Mouse (Mus musculus): ENCODE measurements around the gene Psme1. TPM values are rescaled to one million over a fixed set of nuclear protein-coding genes. Genes with fewer than 3 reads are reported as not detected.

Psme1 gene
- polyA plus RNA-seq, 1 experiment = 188 TPM

DNA sequence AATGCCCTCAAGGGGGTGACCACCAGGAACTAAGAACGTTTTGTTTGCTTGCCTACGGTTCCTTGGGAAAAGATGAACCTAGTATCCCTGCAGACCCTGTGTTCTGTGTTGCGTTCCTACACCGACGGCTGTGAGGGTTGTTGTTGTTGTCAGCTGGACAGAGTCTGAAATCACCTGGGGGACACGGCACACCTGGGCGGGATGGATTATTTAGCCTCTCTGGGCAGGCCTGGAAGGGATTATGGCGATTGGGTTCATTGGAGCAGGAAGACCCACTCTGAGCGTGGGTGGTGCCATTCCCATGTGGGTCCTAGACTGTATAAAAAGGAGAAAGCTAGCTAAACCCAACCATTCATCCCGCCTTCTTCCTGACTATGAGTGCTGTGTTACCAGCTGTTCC lies 16.1 kb upstream of the Psme1 start:
- TF ChIP-seq CTCF (IDR thresholded peaks at IDR 0.05; ENCODE audit: low read depth, low read length) (no peak), POLR2A (IDR thresholded peaks at IDR 0.05; ENCODE audit: insufficient read depth, low read length) (no peak), EP300 (IDR thresholded peaks at IDR 0.05; ENCODE audit: insufficient read depth, low read depth, low read length) (no peak)
- peaks cover 3% of the 10 kb centered on the region; the same call in 1 of the 2 replicates for H3K36me3 ChIP-seq (ENCODE audit: control insufficient read depth, insufficient read depth, low read length, poor library complexity, severe bottlenecking)
- no peaks in the 10 kb centered on the region for H3K9me3 ChIP-seq (replicated peaks; ENCODE audit: control insufficient read depth, insufficient read depth, low read length, poor library complexity, severe bottlenecking)
- no peak overlapping the region for H3K9ac ChIP-seq (ENCODE audit: low read depth, poor library complexity, severe bottlenecking)
- no peak overlapping the region for H3K27ac ChIP-seq (ENCODE audit: insufficient read depth, low read length)
- H3K27me3 ChIP-seq (ENCODE audit: control insufficient read depth, insufficient read depth, low read length, poor library complexity, severe bottlenecking) = no peaks in the 10 kb centered on the region
- H3K4me3 ChIP-seq (ENCODE audit: low read depth, low read length) = no peak overlapping the region
- no peaks in the 10 kb centered on the region for H3K4me1 ChIP-seq (ENCODE audit: control insufficient read depth, insufficient read depth, low read length)

DNA sequence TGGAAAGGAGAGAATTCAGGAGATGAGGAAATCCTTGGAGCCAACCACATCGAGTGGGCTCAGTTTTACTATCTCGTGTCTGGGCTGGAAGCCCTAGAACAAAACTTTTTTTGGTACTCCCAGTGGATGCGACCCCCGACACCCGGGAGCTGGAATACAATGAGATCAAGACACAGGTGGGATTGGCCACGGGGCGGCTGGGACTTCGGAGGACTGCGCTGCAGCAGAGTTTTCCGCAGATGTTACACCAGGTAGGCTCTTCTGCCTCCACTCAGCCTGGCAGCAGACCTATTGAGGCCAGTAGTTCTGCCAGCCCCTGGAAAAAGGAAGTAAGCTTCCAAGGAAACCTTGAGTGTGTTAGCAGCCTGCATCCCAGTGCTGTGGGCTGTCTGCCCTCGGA lies 14.7 kb upstream of the Psme1 start:
- Histone ChIP-seq H3K4me3 (ENCODE audit: low read depth, low read length) (no peak overlapping the region), H3K4me1 (ENCODE audit: control insufficient read depth, insufficient read depth, low read length) (no peaks in the 10 kb centered on the region), H3K9ac (ENCODE audit: low read depth, poor library complexity, severe bottlenecking) (no peak overlapping the region), H3K36me3 (ENCODE audit: control insufficient read depth, insufficient read depth, low read length, poor library complexity, severe bottlenecking) (peaks cover 3% of the 10 kb centered on the region; the same call in 1 of the 2 replicates), H3K27ac (ENCODE audit: insufficient read depth, low read length) (no peak overlapping the region), H3K9me3 (replicated peaks; ENCODE audit: control insufficient read depth, insufficient read depth, low read length, poor library complexity, severe bottlenecking) (no peaks in the 10 kb centered on the region), H3K27me3 (ENCODE audit: control insufficient read depth, insufficient read depth, low read length, poor library complexity, severe bottlenecking) (no peaks in the 10 kb centered on the region)
- TF ChIP-seq EP300 (IDR thresholded peaks at IDR 0.05; ENCODE audit: insufficient read depth, low read depth, low read length) (no peak), CTCF (IDR thresholded peaks at IDR 0.05; ENCODE audit: low read depth, low read length) (no peak), POLR2A (IDR thresholded peaks at IDR 0.05; ENCODE audit: insufficient read depth, low read length) (no peak)

DNA sequence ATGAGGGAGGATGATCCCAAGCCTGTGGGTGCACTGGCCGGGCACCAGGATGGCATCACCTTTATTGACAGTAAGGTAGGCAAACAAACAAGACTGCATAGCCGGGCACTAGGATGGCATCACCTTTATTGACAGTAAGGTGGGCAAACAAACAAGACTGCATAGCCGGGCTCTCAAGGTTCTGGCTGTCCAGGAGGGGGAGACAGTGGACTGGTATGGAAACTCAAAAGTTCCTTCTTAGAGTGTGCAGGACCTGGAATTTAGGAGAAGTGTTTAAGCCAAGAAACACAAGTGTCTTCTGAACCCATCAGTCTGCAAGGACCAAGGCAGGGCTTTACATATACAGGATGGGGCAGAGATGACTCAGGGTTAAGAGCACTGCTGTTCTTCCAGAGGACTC lies 12.2 kb upstream of the Psme1 start:
- Histone ChIP-seq H3K36me3 (ENCODE audit: control insufficient read depth, insufficient read depth, low read length, poor library complexity, severe bottlenecking) (peaks cover 6% of the 10 kb centered on the region; the same call in 1 of the 2 replicates), H3K27me3 (ENCODE audit: control insufficient read depth, insufficient read depth, low read length, poor library complexity, severe bottlenecking) (no peaks in the 10 kb centered on the region), H3K27ac (ENCODE audit: insufficient read depth, low read length) (no peak overlapping the region), H3K9me3 (replicated peaks; ENCODE audit: control insufficient read depth, insufficient read depth, low read length, poor library complexity, severe bottlenecking) (no peaks in the 10 kb centered on the region), H3K9ac (ENCODE audit: low read depth, poor library complexity, severe bottlenecking) (no peak overlapping the region), H3K4me3 (ENCODE audit: low read depth, low read length) (no peak overlapping the region), H3K4me1 (ENCODE audit: control insufficient read depth, insufficient read depth, low read length) (no peaks in the 10 kb centered on the region)
- no peak for TF ChIP-seq CTCF (IDR thresholded peaks at IDR 0.05; ENCODE audit: low read depth, low read length)
- no peak for TF ChIP-seq POLR2A (IDR thresholded peaks at IDR 0.05; ENCODE audit: insufficient read depth, low read length)
- TF ChIP-seq EP300 (IDR thresholded peaks at IDR 0.05; ENCODE audit: insufficient read depth, low read depth, low read length) = no peak

DNA sequence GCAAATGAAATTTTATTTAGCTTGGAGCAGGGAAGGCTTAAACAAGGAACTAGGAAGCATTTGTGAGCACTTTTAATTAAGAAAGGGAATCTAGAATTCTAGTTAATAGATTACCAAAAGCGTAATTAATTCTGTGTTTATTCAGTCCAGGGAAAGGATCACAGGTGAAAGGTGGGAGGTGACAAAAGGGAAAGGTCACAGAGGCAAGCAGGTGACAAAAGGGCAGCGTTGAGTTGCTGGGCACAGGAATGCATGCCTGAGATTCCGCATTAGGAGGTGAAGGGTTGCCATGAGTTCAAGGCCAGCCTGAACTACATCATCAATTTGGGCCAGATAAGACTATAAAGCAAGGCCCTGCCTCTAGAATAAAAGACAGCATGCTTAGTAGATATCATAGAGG lies 10.4 kb upstream of the Psme1 start:
- H3K27me3 ChIP-seq (ENCODE audit: control insufficient read depth, insufficient read depth, low read length, poor library complexity, severe bottlenecking) = no peaks in the 10 kb centered on the region
- H3K9me3 ChIP-seq (replicated peaks; ENCODE audit: control insufficient read depth, insufficient read depth, low read length, poor library complexity, severe bottlenecking) = no peaks in the 10 kb centered on the region
- H3K9ac ChIP-seq (ENCODE audit: low read depth, poor library complexity, severe bottlenecking) = no peak overlapping the region
- H3K4me1 ChIP-seq (ENCODE audit: control insufficient read depth, insufficient read depth, low read length) = no peaks in the 10 kb centered on the region
- peaks cover 6% of the 10 kb centered on the region; the same call in 1 of the 2 replicates for H3K36me3 ChIP-seq (ENCODE audit: control insufficient read depth, insufficient read depth, low read length, poor library complexity, severe bottlenecking)
- no peak for TF ChIP-seq EP300 (IDR thresholded peaks at IDR 0.05; ENCODE audit: insufficient read depth, low read depth, low read length)
- TF ChIP-seq POLR2A (IDR thresholded peaks at IDR 0.05; ENCODE audit: insufficient read depth, low read length) = no peak
- no peak for TF ChIP-seq CTCF (IDR thresholded peaks at IDR 0.05; ENCODE audit: low read depth, low read length)
- H3K27ac ChIP-seq (ENCODE audit: insufficient read depth, low read length) = no peak overlapping the region
- no peak overlapping the region for H3K4me3 ChIP-seq (ENCODE audit: low read depth, low read length)

DNA sequence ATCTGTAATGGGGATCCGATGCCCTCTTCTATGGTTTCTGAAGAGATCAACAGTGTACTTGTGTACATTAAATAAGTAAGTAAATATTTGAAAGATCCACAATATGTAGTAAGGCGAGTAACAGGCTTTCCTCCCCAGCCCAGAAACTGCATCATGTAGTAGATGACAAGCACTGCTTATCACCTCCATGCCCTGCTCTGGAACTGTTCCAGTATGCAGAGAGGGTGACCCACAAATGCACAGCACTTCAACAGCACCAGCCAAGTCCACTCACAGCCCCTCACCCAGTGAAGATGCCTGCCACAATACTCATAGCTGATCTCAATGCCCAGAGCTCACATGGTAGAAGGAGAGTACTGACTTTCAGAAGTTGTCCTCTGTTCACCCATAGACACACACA lies 7.3 kb upstream of the Psme1 start:
- Histone ChIP-seq H3K27ac (ENCODE audit: insufficient read depth, low read length) (no peak overlapping the region), H3K36me3 (ENCODE audit: control insufficient read depth, insufficient read depth, low read length, poor library complexity, severe bottlenecking) (0 out of 2 replicates have a peak, but pooled peaks cover 4% of the 10 kb centered on the region), H3K9ac (ENCODE audit: low read depth, poor library complexity, severe bottlenecking) (no peak overlapping the region), H3K9me3 (replicated peaks; ENCODE audit: control insufficient read depth, insufficient read depth, low read length, poor library complexity, severe bottlenecking) (no peaks in the 10 kb centered on the region), H3K4me1 (ENCODE audit: control insufficient read depth, insufficient read depth, low read length) (peaks cover 2% of the 10 kb centered on the region), H3K27me3 (ENCODE audit: control insufficient read depth, insufficient read depth, low read length, poor library complexity, severe bottlenecking) (no peaks in the 10 kb centered on the region), H3K4me3 (ENCODE audit: low read depth, low read length) (no peak overlapping the region)
- no peak for TF ChIP-seq EP300 (IDR thresholded peaks at IDR 0.05; ENCODE audit: insufficient read depth, low read depth, low read length)
- TF ChIP-seq POLR2A (IDR thresholded peaks at IDR 0.05; ENCODE audit: insufficient read depth, low read length) = no peak
- TF ChIP-seq CTCF (IDR thresholded peaks at IDR 0.05; ENCODE audit: low read depth, low read length) = no peak

DNA sequence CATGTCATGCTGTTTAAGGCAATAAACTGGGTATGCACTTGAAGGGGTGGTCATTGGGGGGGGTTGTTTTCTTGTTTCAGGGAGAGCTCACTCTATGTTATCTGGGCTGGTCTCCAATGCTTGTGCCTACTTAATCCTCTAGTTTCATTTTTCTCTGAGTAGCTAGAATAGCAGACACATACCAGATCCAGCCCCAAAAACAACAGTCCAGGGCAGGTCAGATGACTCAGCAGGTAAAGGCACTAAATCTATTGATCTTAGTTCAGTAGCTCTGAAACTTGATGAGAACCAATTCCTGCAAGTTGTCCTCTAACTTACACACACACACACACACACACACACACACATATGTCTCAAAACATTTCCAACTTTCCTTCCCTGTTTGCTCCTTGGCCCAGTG lies 6.2 kb upstream of the Psme1 start:
- no peak for TF ChIP-seq POLR2A (IDR thresholded peaks at IDR 0.05; ENCODE audit: insufficient read depth, low read length)
- TF ChIP-seq EP300 (IDR thresholded peaks at IDR 0.05; ENCODE audit: insufficient read depth, low read depth, low read length) = no peak
- no peak for TF ChIP-seq CTCF (IDR thresholded peaks at IDR 0.05; ENCODE audit: low read depth, low read length)
- Histone ChIP-seq H3K4me3 (ENCODE audit: low read depth, low read length) (no peak overlapping the region), H3K27me3 (ENCODE audit: control insufficient read depth, insufficient read depth, low read length, poor library complexity, severe bottlenecking) (no peaks in the 10 kb centered on the region), H3K27ac (ENCODE audit: insufficient read depth, low read length) (no peak overlapping the region), H3K4me1 (ENCODE audit: control insufficient read depth, insufficient read depth, low read length) (peaks cover 6% of the 10 kb centered on the region), H3K36me3 (ENCODE audit: control insufficient read depth, insufficient read depth, low read length, poor library complexity, severe bottlenecking) (0 out of 2 replicates have a peak, but pooled peaks cover 4% of the 10 kb centered on the region), H3K9me3 (replicated peaks; ENCODE audit: control insufficient read depth, insufficient read depth, low read length, poor library complexity, severe bottlenecking) (no peaks in the 10 kb centered on the region), H3K9ac (ENCODE audit: low read depth, poor library complexity, severe bottlenecking) (no peak overlapping the region)
